Mouse (Mus musculus) frontal cortex, postnatal 14 days (tissue): Measurements from ENCODE around the gene M6pr.

ENCODE experiments used
- DNase-seq, 2 experiments: peaks; one replicate each; pipeline ENCODE4 v3.0.0; 2022; ENCODE audit warnings: low spot score in 2 of 2

The M6pr gene

GRCm38 (mm10) chr6:122308505-122309393, at the start of gene M6pr:
TSS of gene M6pr (plus strand) at chr6:122308720.
- DNase-seq: peak; percentile 96 to 99

DNA sequence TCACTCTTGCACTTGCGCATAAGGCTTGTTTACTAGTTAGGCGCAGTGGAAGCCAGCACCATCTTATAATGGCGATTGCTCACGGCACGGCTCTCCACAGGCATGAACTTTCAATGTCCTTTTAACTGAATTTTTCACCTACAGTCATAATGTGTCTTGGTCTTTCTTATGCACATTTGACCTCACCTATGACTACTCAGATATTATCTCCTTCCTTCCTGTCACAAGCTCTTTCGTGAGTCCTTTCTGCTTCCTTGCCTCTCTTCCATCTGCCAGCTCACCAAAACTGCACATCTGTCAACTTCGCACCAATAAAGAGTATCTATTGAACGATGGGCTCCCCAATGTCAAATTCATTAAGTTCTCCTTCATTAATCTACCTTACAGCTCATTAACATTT, 46.0 kb upstream of the M6pr start:
- DNase-seq: no peak

DNA sequence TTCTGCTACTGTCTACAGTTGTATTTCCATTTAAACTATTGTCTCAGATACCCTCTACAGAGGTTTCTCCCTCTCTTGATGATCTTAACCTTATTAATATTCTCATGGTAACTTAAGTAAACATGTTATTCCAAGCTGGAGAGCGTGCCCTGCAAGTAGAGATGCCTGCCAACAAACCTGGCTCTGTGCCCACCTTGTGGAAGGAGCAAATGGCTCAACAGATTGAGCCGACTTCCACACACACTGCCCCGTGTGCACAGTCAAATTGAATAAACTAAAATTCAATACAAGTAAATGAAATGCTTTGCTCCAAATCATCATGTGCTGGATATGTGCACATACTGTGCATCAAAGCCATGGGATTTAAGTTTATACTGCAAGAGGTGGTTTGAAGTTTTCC, 40.0 kb upstream of the M6pr start:
- DNase-seq: peak; percentile 14 to 32

GRCm38 (mm10) chr6:122269170-122269569, 39.4 kb upstream of the M6pr start:
- no peak for DNase-seq

- no peak for DNase-seq
Measured at GRCm38 (mm10) chr6:122270152-122270551, 38.4 kb upstream of the M6pr start.

DNA sequence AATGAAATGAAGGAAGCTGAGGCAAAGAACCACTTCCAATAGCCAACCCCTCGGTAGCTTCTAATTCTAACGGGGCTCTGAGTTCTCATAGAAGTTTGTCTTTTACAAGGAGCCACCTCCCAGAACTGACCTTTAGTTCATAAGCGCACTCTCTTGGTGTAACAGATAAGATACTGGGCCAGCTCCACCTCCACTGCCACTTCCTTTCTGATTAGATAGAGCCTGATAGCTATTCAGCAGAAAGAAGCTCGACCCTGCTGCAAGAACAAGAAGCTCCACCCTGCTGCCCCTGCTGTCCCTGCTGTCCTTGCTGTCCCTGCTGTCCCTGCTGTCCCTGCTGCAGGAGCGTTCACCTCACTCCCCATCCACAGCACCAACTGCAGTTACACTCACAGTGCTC, 34.0 kb upstream of the M6pr start:
- DNase-seq: no peak

DNA sequence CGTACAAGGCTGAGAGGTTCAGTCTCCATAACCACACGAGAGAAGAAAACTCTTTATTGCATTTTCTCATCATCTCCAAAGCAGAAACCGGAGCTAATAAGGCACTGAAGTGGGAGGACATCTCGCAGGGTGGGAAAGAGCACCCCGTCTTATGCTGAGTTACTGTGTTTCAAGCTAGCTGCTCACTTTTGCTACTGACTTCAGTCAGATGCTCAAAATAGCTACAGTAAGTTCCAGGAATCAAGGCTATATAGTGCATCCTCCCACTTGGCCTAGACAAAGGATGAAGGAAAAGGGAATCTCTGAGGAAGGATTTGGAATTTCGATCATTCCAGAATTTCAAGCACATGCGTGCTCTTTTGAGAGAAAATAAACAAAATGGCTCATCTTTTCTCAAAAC, 32.0 kb upstream of the M6pr start:
- DNase-seq: no peak

- no peak for DNase-seq
Measured at GRCm38 (mm10) chr6:122282782-122283181, 25.7 kb upstream of the M6pr start, which contains the start of gene Klrg1. TSS of gene Klrg1 (minus strand) at chr6:122282882.

DNA sequence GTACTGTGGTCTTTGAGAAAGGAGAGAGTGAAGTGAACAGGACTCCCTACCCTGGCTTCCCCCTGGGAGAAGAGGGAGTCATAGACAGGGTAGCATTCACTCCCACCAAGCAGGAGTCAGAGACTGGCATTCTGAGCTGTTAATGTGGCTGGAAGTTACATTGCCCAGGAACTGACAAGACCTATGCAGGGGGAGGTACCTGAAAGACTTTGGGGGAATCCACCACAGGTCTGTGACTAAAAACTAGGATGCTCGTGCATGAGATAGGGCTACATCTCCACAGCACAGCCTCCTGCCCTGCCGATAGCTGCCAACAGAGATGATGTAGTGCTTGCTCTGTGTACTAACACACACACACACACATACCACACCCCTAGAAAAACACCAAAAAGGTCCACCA, 25.1 kb upstream of the M6pr start:
- DNase-seq: no peak

DNA sequence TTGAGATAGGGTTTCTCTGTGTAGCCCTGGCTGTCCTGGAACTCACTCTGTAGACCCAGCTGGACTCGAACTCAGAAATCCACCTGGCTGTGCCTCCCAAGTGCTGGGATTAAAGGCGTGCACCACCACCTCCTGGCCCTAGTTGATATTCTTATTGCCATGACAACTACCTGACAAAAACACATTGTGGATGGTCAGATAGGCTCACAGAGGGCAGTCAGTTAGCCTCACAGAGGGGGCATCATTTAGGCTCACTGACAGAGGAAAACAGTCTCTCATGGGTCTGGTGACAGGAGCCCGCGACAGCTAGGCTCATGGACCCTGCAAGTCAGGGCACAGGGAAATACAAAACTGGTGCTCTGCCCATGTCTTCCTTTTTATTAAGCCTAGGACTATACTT, 24.2 kb upstream of the M6pr start:
- no peak for DNase-seq

GRCm38 (mm10) chr6:122284823-122285222, 23.7 kb upstream of the M6pr start:
- no peak for DNase-seq

DNA sequence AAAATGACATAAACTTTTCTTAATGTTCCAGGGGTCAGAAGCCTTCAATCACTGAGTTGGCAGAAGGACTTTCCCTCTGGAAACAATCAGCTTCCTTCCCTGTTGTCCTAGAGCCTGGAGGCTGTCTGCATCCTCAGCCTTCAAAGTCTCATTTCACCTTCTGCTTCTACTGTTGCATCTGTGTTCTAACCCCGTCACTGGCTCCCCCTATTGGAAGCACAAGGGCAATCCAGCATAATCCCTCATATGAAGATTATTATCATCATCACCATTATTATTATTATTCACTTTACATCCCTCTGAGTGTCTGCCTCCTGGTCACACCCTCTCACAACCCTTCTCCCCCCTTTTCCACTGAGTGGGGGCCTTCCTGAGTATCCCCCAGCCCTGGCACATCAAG, 20.3 kb upstream of the M6pr start:
- DNase-seq: no peak

GRCm38 (mm10) chr6:122289313-122289712, 19.2 kb upstream of the M6pr start:
- DNase-seq: no peak

DNA sequence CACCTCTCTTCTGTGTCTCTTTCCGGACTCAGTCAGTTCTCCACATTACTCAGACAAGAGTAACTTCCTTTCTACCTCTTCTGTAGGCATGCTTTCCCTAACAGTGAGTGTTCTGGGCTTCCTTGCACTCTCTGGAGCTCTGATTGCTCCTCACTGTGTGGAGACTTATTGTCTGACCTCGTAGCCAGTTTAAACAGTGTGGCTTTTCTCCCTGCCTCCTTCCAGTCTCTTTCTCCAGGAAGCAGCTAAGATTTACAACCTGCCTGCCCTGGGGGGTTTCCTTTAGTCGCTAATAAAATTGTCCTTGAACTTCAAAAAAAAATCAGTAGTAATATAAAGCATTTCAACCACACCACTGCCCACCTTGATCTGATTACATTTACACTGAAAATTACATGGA, 18.3 kb upstream of the M6pr start:
- DNase-seq: no peak

- no peak for DNase-seq
Measured at GRCm38 (mm10) chr6:122291264-122291663, 17.3 kb upstream of the M6pr start.

- no peak for DNase-seq
Measured at GRCm38 (mm10) chr6:122291735-122292134, 16.8 kb upstream of the M6pr start.

- no peak for DNase-seq
Measured at GRCm38 (mm10) chr6:122292184-122292583, 16.3 kb upstream of the M6pr start.

DNA sequence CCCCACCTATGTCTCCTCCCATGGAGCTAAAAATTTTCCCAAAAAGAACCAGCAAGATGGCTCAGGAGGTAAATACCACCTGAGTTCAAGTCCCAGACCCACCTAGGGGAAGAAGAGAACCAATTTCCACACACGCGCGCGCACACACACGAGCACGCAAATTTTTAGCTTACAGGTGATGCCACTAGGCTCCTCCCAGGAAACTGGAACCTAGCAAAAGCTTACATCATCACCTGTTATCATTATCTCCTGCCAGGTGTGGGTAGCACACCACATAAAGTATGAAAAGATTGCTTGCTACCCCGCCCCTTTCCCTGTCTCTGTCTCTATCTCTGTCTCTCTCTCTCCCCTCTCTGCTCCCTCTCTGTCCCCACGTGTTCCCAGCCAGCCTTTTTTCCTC, 15.4 kb upstream of the M6pr start:
- DNase-seq: no peak

GRCm38 (mm10) chr6:122293796-122294195, 14.7 kb upstream of the M6pr start:
- no peak for DNase-seq

DNA sequence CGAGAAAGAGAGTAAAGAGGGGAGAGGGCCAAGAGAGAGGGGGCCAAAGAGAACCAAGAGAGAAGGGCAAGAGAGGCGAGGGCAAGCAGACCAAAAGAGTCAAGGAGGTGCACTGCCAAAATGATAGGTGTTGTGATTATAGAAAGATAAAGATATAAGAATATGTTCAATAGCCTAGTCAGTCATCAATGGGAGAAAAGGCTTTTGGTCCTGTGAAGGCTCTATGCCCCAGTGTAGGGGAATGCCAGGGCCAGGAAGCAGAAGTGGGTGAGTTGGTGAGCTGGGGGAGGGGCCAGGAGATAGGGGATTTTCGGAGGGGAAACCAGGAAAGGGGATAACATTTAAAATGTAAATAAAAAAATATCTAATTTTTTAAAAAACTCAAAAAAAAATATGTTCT, 14.2 kb upstream of the M6pr start:
- no peak for DNase-seq

DNA sequence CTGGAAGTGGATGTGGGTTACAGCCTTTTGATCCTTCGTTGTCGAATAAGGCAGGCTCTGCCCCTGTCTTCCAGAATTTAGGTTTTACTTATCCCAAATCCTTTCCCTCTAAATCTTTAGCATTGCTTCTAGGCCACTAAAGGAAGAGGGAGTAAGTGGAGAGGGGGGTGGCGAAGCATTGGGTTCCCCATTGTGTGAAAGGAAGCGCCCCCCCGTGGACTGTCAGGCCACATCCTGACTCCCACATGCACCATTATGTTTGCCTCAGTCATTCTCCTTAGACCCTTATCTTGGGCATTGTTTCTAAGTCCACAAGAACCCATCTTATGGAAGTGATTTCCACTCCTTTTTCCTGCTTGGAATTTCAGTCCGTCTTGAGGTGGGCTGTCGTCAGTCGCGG, 13.3 kb upstream of the M6pr start:
- DNase-seq: no peak

DNA sequence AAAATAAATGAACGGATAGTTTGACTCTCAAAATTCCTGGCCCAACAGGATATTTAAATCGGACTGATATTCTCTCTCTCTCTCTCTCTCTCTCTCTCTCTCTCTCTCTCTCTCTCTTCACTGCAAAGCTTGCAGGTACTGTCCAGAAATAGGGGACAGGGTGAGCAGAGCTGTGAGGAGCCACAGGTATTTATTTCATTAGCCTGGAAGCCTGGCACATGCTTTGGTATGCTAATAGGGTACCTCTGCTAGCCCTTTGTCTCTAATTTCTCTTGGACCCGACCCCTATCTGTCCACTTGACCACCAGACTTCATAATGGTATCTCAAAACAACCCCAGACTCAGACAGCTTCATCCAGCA, 11.6 kb upstream of the M6pr start:
- DNase-seq: no peak

GRCm38 (mm10) chr6:122297279-122298222, 11.0 kb upstream of the M6pr start:
- DNase-seq: no peak
